Mouse (Mus musculus) fibroblast of lung, adult 2 months (primary cell): ENCODE measurements around the gene Glb1.
A peak's percentile ranks its signal among the peaks of the same experiment; 100 is the strongest.

Experiments used
- DNase-seq: peaks from one replicate; pipeline ENCODE4 v3.0.0-alpha.2; 2011; ENCODE audit warnings: low read depth

Gene Glb1

DNA sequence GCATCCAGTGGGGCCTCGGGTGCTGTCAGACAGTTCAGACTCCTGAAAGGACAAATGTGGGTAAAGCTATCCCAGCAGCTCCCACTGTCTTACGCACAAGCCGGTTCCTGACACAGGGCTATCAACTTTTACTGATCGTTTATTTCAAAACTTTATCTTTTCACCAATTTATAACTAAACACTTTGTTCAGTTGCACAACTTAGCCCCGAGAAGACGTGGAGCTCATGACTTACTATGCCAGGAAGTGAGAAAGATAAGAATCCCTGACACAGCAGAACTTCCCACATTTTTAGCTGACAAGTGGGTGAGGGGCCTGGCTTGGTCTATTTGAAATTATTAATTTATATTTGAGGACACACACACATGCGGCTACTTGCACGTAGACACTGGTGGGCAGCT lies 6.2 kb upstream of the Glb1 start:
- no peak for DNase-seq

DNA sequence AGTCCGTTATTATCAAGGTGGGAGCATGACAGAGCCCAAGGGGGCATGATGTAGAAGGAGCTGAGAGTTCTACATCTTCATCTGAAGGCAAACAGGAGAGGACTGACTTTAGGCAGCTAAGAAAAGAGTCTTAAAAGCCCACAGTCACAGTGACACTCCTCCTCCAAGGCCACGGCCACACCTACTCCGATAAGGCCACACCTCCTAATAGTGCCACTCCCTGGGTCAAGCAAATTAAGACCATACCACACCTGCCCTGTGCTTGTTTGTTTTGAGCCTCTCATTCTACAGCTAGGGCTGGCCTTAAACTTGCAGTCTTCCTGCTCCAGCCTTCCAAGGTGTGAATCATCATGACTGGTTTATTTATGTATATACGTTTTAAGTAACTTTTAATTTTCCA lies 5.6 kb upstream of the Glb1 start:
- no peak for DNase-seq

DNA sequence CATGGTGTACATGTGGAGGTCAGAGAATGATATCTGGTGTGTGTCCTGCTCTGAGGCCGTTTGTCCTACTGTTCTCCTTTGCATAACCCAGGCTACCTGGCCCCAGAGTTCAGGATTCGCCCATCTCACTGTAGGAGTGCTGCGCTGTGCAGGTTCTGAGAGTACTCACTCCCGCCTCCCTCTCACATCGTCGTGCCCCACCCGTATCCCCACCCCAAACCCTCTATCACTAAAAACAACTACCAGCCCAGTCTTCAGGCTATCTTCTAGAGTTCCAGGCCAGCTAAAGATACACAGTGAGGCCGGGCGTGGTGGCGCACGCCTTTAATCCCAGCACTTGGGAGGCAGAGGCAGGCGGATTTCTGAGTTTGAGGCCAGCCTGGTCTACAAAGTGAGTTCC lies 1.2 kb upstream of the Glb1 start:
- no peak for DNase-seq

DNA sequence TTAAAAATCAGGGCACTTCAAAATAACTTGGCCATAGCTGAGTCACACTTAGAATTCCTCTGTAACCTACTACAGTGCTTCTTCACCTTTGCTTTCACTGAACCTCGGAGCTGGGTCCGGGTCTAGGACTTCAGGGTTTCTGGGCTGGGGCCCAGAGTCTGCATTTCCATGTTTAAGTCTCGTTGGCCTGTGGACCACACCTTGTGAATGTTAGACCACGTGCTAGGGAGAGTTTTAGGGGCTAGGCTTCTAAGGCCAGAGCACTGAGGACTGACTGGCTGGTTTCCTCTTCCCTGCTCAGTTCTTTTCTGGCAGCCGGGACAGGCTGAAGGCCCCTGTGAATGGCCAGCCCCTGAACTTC lies 308 bp upstream of the Glb1 start:
- DNase-seq = no peak

DNA sequence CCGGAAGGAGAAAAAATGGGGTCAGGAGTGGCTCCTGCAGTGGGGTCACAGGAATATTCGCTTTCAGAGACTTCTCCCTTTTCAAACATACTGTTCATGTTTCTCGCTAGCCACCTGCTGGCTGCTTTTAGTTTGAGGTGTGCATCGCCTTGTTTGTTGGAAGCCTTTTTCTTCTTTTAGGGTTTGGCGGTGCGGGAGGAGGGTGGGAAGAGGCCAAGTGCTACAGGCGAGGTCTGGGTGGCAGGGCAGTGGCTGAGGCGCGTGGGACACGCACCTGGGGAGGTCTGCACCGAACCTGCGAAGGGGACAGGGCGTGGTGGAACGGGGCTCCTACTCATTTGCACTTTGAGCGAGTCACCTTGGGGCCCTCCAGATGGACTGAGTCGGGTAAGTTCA lies 807 bp downstream of the Glb1 start:
- DNase-seq = peak; percentile 13

DNA sequence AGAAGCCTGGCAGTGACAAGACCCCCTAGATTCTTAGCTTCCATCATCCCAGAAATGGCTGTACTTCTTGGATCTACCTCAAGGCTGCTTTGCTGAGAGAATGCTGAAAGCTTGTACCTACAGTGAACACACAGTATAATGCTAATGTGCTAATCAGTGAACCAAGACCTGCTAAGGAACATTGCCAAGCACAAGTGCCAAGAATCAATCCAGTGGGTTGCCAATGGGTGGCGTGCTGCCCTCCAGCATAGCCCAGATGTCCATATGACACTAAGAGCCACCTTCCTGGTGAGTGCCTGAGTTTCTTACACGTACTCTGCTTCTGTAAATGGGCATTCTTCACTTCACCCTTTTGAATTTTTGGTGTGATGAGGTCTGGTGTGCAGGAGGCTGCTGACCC lies 6.8 kb downstream of the Glb1 start:
- DNase-seq = no peak

DNA sequence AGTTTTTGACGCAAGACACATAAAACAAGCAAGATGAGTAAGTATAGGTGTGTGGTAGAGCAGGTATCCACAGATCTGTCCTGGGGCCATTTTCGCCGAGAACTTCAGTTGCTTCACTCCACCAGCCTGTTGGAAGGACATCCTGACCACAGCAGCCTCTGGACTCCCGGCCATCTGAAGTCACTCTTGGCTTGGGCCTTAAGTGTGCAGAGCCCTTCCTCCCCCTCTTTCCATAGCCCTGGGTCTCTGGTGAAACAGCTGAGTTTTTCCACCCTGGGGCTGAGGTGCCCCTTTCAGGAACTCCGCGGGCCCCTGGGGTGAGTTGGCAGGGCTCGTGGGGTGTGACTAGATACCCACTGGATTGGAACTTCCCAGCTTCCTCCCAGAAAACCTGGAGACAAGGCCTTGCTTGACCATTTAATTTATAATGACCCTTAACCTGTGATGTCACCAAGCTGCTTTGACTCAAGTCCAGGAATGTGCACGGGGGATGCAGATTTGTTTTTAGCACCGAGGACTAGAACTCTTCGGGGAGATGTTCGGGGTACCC lies 9.5 kb downstream of the Glb1 start:
- no peak for DNase-seq

DNA sequence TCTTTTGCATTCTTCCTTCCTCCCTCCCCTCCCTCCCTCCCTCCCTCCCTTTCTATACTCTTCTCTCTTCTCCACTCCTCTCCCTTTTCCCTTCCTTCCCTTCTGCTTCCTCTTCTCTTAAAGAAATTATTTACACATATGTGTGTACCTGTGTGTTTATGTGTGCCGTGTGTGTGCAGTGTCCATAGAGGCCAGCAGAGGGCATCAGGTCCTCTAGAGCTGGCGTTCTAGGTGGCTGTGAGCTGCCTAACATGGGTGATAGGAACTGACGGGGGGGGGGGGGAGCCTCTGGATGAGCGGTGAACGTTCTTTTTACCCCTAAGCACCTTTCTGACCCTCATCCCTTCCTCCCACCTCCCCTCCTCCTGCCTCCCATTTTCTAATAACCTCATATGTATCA lies 10.4 kb downstream of the Glb1 start:
- no peak for DNase-seq

DNA sequence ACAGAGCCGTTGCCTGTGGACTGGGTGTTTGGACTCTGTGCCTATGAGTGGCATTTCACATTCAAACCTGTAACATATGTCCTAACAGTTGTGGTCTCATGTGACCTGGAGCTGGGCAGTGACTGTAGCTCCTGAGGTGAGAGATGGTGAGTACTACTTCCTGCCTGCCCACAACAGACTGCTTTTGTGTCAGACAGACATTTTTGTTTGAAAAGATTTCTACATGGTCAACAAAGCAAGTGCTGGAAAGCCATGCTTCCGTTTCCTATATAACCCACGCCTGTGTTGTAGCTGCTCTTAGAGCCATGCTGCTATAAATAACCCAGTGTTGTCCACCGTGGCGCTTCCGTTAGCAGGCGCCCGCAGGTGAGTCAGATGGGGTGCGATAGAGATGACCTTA lies 11.5 kb downstream of the Glb1 start:
- DNase-seq = no peak

DNA sequence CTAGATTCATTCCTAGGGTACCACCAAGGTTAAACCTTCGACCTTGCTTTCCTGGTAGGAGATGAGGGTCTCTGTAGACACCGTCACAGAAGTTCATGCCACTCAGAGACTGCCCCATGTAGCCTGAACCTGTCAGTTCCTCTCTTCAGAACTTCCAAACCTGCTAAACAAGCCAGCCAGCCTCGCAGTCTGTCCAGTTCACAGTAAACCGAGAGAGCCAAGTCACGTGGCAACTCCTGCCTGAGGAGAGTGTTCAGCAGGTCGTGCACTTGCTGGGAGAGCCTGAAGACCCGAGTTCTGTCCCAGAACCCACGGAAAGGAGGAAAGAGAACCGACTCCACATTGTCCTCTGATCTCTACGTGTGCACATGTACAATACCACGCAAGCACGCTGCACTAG lies 13.0 kb downstream of the Glb1 start:
- DNase-seq = no peak

DNA sequence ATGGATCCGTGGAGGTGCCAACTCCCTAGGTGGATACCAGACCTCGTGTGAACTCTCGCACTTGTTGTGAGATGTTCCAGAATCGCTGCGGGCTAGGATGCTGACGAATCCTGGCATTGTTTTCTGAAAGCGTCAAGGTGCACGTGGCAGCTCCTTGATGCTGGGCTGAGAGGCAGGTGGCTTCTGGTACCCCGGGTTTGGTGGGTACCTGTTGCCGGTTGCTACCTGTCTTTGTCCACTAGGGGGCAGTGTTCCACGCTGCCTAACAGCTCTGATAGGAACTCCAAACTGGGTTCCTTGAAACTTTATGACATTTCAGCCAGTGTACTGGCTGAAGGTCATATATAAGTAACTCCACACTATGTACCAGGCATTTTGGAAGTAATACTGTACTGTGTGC lies 14.8 kb downstream of the Glb1 start:
- peak; percentile 9 for DNase-seq

DNA sequence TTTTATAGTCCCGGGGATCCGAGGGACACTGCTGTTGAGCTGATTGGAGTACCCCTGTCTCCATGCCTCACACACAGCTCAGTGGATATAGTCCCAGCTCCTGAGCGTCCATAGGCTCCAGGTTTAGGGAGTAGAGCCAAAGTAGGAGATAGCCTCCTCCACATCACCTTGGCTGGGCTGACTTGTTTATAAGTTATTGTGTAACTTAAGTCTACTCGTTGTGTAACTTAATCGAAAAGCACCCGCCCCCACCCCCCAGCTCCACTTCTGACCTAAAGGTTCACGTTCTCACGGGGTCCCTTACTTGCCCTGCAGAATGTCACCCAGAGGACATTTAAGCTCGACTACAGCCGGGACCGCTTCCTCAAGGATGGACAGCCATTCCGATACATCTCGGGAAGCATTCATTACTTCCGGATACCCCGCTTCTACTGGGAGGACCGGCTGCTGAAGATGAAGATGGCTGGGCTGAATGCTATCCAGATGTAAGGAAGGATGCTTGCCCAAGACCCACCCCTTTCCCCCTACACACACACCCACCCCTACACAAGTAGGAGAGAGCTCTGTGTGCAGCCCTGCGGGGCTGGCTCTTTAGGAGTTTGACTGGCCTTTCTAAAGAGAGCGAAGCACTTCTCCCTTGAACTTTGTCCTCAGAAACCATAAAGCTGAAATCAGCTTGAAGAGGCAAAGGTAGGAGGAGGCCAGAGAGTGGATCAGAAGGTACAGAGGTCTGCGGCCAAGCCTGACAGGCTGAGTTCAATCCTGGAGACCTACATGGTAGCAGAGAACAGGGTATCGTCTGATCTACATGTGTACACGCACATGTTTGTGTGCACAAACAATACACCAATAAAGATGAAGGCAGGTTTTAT lies 16.0 kb downstream of the Glb1 start:
- no peak for DNase-seq

DNA sequence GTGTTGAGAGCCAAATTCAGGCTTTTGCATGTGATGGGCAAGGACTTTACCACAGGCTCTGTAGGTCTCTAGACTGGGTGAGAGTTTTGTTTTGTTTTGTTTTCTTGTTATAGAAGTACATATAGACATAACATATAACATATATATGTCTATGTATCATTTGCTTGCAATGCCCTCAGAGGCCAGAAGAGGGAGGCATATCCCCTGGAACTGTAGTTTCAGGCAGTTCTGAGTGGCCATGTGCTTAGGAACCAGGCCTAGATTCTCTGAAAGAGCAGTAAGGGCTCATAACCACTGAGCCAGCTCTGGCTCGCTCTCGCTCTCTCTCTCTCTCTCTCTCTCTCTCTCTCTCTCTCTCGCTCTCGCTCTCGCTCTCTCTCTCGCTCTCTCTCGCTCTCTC lies 17.3 kb downstream of the Glb1 start:
- peak; percentile 23 for DNase-seq

DNA sequence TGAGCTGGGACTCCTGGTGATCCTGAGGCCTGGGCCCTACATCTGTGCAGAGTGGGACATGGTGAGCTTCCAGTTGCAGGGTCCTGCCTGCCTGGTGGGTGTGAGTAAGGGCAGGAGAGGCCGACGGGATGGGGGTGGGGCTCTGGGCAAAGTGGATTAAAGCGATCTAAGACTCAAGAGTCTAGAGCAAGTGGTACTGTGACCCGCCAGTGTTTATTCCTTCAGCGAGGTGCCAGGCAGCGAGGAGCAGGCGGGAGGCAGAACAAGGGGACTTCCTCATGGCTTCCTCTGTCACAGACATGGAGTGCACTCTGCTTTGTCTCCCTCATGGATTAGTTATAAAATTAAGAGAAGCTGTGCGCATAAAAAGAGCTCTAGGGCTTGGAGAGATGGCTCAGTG lies 19.6 kb downstream of the Glb1 start:
- DNase-seq = no peak

DNA sequence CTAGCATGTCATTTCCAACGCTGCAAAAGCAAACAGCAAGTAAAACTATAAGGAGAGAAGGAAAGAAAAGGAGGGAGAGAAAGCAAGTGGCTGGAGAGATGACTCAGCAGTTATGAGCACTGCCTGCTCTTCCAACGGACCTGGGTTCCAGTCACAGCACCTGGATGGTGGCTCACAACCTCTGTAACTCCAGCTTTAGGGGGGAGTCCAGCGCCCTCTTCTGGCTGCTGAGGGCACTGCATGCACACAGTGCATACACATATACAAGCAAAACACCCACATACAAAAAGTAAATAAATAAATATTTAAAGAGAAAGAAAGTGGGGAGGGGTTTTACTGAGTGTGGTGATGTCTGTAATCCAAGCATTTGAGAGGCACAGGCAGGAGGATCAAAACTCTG lies 20.2 kb downstream of the Glb1 start:
- no peak for DNase-seq

DNA sequence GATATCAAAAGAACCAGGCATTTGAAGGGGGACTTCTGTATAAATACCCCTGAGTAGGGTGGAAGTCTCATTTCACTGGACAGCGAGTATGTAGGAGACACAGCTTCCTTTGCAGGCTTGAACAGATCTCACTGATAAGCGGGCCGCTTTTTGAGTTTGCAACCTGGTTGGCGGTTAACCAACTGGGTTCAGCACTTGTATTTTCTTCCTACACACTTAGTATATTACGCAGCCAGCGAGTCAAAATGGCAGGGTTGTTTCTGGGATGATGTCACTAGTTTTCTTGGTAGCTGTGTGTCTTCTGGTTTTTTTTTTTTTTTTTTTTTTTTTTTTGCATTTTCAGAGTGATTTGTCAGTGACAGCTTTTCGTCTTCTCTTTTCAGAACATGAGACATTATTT lies 20.9 kb downstream of the Glb1 start:
- no peak for DNase-seq

DNA sequence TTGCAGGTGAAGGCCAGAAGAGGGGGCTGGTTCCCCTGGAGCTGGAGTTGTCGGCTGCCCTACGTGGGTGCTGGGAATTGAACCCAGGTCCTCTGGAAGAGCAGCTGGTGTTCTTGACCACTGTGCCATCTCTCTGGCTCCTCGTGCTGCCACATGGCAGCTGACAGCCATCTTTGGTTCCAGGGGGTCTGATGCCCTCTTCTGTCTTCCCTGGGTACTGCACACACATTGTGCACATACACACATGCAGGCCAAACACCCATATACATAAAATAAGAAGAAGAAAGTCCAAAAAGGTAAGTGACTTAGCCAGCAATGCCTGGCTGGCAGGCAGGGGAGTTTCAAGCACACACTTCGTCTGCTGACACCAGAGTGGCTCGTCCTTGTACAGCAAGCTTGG lies 24.7 kb downstream of the Glb1 start:
- DNase-seq = no peak

DNA sequence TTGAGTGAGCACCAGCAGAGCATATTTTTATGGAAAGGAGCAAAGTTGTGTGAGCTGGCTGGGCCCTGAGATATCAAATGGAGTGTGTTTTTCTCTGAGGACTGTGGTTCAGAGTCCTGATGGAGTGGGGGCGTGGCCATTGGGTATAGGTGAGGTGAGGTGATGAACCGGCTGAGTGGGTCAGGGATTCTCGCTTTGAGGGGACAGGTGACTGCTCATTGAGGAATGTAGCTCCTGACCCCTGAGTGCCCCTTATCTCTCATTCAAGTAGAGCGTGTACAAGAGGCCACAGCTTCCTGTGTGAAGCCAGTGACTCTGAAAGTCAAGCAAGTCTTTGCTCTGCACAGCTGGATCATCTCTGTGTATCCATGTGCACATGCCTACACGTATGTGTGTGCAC lies 25.3 kb downstream of the Glb1 start:
- DNase-seq = no peak

DNA sequence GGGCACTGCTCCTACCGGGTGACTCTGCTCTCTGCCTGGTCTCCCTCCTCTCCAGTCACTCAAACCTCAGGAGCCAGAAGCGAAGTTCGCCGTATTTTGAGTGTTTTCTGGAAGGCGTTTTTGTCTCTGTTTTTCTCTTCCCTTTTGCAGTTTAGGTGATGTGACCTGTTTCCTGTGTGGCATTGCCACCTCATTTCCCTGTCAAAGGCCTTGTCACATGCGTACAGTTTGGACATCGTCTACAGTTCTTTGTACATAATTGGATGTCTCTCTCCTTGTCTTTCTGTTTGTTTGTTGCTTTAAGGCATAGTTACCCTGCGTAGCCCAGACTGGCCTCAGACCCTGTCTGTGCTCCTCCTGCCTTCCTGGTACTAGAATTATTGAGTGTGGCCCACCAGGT lies 26.5 kb downstream of the Glb1 start:
- DNase-seq = no peak

DNA sequence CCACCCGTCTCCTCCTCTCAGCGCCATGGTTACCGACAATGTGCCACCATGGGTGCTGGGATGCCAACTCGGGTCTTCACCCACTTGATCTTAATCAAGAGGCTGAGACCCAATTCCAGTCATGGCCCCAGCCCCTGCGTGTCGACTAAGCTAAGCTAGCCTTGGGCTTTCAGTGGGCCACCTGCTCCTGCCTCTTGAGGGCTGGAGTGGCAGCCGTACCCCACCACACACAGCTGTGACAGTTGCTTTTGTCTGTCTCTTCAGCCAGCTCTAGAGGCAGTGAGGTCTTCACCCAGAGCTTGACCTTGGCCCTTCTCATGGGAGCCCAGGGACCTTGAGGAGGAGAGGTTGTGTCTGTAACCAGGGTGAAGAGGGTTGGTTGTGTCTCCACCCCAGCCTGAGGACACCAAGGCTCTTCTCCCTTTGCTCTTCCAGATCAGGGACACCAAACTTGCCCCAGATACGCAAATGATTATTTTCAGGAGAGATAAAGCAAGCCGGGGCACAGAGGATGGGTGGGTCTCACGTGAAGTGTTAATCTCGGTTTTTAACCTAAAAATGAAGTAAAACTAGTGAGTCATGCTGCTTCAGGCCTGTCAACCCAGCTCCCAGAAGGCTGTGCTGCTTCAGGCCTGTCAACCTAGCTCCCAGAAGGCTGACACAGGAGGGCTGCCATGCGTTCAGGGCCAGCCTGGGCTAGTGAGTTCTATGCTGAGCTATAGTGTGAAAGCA lies 27.4 kb downstream of the Glb1 start:
- DNase-seq = no peak

DNA sequence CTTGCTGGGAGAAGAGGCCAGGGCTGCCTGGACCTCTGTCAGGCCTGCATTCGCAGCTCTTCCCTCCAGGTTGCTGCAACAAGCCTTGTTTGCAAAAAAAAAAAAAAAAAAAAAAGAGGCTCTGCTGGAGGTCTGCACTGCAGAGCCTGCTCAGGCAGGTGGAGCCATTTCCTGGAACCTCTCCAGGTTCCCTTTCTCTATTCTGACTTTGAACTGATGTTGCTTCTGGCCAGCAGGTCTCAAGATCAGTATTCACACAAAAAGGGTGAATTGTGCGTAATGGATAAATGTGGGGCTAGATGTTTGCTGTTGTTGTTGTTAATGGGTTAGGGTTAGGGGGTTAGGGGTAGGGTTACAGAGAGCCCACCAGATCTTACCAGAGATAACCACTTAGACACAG lies 34.8 kb downstream of the Glb1 start:
- no peak for DNase-seq

DNA sequence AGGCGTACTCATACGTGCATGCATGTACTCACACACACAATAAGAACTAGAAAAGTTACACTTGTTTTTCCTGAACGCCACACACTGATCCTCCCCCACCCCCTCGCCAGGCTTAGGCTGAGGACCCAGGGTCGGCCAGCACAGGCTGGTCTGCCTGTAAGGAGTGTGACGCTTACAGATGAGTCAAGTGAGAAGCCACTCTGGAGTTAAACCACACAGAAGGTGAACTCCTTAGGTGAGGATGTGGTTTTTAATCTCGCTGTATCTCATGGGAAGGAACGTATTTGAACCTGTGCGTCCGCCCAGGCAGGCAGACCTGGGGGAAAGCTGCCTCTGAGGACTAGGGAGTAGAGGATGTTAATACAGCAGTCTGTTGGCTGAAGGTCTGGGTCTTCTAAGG lies 39.7 kb downstream of the Glb1 start:
- DNase-seq = no peak

DNA sequence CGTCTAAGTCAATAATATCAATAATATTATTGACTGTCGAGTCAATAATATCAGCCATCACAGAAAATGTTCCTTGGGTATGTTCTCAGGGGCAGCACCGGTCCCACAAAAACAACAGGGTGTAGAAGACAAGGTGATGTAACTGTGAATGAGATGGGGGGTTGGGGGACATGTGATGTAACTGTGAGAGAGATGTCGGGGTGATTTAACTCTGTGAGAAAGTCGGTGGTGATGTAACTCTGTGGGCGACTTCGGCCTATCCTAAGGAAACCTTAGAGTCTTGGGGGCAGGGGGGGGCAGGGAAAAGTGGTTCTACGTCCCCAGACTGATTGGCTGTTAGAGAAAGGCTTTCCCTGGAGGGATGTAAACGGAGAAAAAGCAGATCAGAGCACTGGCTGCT lies 41.3 kb downstream of the Glb1 start:
- DNase-seq = no peak

DNA sequence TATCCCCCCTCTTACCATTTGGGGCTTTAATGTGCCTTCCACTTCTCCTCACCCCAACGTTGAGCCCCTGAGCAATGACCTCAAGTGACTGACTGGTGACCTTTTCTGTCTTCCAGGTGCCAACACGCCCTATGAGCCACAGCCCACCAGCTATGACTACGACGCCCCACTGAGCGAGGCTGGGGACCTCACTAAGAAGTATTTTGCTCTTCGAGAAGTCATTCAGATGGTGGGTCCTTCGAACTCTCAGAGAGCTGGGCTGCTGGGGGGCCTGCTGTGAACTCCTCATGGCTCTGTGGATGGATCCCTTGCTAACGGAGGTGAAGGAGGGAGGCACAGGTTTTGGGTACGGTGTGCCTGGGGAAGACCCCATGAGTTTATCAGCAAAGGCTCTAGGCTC lies 42.0 kb downstream of the Glb1 start:
- DNase-seq = no peak
